Mouse (Mus musculus): Measurements from ENCODE around the gene Tial1. TPM values are rescaled to one million over a fixed set of nuclear protein-coding genes. Genes with fewer than 3 reads are reported as not detected.

The Tial1 gene
- total RNA-seq (2021) = 10 to 100 TPM; 52.5 to 54.6 TPM

DNA sequence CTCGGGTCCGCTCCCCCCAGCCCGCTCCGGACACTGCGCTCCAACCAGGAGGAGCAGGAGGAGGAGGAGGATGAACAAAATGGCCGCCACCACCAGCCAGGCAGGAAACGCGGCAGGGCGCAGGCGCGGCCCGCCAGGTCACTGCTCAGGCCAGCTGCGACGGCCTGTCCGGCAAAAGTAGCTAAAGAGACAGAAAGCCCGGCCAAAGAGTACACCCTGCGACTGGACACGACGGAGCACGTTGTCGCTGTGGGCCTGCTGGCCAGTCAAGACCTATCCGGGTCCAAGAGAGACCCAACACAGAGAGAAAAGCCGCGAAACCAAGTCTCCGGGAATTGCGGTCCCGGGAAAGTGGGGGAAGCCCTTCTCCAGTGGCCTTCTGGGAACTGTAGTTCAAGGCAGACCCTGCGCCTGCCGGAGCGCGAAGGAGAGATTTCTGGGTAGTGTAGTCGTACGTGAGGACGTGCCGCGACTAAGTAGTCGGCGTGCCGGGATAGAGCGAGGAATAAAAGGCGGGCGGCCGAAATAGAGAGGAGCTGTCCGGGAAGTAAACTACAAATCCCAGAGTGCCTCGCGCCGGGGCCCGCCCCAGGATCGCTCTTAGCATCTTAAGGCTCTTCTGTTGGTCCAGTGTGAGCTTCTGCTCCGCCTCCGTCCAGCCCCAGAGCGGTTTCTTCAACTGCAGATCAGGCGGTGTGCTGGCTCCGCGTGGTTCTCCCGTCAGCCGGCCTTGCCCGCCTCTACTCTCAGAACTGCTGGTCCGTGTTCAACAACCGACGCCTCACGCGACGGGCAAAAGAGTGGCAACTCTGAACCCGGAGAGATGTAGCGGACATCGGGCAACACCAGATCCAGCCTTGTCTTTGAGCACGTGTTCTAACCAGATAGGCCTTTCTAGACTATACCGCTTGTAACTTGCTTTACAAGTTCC lies at the start of gene Tial1:
Gene Tial1, minus strand, starts transcription at position 433 of the 931 bp plus-strand sequence.
- DNase-seq = peak; percentile 98 to 99
- intact Hi-C loops (cut with DNase I) = no loop called here

DNA sequence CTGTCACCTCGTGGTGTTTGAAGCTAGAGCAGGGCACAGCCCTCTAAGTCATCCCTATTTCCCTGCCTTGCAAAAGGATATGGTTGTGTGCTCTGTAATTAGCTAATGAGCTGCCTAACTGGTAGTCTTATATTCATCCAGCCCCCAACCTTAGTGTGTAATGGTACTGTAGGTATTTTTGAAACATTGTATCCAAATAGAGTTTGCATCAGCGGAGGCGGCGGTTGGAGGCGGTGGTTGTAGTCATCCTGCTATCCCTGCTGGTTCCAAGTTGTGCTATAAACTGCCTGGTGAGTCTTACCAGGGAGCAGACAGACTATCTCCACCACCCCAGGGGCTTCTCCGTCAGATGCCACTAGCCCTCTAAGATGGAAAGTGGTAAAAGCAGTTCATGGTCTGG lies 42.6 kb upstream of the Tial1 start:
- no peak for DNase-seq
- intact Hi-C loops (cut with DNase I) = no loop called here

DNA sequence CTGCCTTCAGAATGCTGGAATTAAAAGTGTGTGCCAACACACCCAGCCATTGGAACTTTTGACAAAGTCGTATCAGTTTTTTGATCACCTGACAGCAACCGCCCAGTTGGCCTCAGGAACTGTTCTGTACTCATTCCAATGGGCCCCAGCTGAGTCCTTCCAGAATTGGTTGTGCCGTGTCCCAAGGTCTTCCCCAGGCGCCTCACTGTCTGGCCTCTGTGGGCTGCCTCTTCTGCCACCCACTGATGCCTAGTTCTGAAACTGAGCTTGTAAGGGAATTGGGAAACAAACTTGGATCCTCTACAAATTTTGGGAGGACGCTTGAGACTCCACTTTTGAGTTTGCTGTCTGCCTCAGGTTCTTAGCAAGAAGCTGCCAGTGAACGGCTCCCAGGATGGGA lies 38.3 kb upstream of the Tial1 start:
- DNase-seq = peak; percentile 25 to 45
- intact Hi-C loops (cut with DNase I) = no loop called here

DNA sequence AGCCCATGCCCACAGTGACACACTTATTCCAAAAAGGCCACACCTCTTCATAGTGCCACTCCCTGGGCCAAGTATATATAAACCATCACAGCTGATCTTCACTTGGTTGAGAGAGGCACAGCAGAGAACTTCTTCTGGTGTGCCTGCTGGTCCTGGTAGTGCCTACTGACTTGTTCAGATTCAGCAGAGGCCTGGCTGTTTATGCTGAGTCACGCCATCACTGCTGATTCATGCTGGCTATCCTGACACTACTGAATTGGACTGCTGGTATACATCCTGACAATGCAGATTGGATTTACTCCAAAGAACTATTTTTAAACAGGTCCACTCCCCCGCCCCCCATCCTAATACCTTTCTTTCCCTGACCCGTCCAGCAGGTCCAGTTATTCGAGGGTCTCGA lies 33.0 kb upstream of the Tial1 start:
- intact Hi-C loops (cut with DNase I) = no loop called here
- DNase-seq = no peak

DNA sequence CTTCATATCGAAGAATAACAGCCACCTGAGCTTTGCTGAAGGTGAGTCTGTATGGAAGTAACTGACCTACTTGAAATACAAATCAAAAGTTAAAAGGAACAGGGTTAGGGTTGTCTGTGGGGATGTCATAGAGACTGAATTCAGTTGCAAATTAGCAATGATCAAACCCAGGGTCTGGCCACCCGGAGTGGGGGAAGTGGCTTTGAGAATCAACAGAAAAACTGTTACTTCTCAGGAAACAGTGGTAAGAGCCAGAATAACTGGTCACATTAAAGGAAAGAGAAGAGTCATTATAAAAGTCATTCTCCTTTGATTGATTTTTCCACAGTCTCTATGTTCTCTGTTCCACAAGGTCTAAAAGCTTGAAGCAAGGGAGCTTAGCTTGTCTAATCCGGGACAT lies 27.5 kb upstream of the Tial1 start:
- intact Hi-C loops (cut with DNase I) = no loop called here
- DNase-seq = no peak

DNA sequence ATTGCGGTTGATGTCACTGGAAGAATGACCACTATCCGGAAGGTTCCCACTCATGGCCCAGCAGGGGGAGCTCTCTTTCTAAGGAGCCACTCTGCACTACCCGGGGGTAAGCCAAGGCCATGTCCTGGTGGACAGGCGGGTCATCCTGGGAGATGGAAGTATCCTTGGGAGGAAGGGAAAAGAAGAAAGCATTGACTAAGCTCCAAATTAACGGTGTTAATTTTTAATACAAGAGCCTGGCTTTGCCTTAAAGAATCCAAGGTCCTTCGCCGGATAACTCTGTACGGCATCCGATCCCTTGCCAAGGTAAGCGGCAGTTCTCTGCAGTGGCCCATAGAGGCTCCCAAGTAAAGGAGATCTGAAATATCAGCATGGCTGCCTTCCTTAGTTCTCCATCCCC lies 12.8 kb upstream of the Tial1 start:
- intact Hi-C loops (cut with DNase I) = loop anchor here (1.0 to 5.0 kb wide), 3 partner anchors 46 to 216 kb away; no protein-coding TSS in a partner anchor
- peak; percentile 84 to 89 for DNase-seq

DNA sequence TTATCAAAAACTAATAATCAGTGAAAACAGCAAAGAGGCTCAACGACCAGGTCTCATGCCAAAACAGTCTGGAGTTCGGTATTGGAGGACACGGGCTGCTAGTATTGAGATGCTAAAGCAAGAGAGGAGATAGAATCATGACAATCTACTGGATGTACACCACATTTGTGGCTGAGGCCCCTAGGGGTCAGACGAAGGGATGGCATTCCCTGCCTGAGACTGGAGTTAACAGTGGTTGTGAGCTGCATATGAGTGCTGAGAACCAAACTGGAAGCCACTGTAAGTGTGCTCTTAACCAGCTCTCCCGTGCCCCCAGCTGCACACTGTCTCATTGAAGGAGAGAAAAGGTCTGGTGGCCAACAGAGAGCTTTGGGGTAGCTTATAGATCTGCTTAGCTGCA lies 889 bp upstream of the Tial1 start:
- intact Hi-C loops (cut with DNase I) = no loop called here

DNA sequence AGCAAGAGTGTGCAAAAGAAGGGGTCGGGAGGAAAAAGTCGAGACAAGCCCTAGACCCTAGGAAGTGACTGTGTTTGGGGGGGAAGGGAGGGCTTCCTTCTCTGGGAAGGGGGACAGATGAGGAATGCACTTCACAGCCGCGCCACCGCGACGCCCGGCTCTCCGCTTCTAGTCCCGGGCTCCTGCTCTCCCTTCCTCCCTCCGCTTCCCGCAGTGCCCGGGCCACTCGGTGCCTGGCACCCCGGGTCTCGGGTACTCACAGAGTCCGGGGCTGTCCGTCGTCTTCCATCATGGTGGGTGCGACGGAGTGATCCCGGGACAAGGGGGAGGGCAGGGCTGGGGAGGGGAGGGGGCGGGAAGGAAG lies 670 bp downstream of the Tial1 start:
- DNase-seq = no peak
- intact Hi-C loops (cut with DNase I) = no loop called here

More for the DNA sequence above, 889 bp upstream of the Tial1 start:
- no peak for DNase-seq

DNA sequence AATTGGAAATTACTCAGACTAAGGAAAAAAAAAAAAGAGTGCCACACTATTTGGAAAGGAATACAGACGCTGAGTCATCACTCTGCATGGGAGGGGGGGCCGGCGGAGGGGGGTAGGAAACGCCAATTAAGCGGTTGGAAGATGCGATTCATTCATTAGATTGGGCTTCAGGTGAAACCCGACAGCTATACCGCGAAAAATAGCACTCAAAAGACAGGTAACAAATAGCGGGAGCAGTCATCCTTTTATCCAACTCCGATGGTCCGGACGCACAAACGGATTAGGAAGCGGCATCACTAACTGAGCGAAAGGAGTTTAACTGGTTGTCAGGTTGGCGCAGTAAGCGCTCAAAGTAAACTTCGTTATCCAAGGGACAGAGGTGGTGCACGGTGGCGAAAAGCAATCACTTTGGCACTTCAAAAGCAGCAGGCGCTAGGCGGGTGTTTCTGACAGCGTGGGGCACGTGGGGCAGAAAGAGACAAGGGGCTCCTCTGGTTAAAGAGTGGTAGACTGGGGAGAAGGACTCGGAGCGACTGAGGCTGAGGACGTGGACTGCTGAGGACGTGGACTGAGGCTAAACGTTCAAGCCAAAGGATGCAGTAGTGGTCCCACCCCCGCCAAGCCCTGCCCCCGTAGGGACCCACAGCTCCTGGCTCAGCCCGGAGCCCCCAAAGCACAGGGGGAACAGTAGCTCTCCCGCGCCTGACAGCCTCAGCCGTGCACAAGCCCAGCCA lies 1.2 kb downstream of the Tial1 start:
- intact Hi-C loops (cut with DNase I) = no loop called here
- DNase-seq = peak in 1 of 2 experiments; percentile 57

DNA sequence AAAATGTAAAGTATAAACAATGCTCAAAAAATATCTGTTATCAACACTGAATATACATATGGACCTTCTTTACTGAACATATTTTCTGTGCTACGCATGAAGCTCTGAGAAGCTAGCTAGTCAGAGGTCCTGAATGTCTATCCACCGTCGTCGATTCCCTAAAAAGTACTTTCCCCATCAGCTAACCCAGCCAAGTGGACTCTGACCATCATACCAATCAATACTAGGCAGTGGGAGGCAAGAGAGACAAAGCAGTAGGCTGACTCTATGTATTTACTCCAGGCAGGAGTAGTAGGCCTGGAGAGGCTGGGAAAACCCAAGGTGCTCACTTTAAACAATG lies 1.8 kb downstream of the Tial1 start:
- no peak for DNase-seq
- intact Hi-C loops (cut with DNase I) = loop anchor here (5.0 kb wide), 2 partner anchors 87 to 222 kb away; partner anchors contain the start of genes 9130023H24Rik and Armc5

DNA sequence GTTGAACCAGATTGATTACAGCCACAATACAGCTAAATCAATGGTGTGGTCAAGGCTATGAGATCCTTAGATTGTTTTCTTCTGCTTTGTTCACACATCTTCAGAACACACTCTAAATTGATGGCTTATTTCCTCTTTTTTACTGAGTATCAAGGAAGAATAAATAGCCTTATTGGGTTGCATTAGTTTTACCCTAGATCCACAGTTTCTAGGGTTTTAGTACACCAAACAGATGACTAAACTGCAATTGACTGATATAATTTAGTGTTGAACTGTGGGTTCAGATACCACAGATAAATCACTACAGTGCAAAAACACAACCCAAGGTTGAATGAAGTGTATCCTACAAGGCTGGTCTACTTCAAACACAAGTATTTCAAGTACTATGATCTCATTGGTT lies 3.5 kb downstream of the Tial1 start:
- no peak for DNase-seq
- intact Hi-C loops (cut with DNase I) = loop anchor here (5.0 kb wide), 2 partner anchors 86 to 221 kb away; partner anchors contain the start of genes 9130023H24Rik and Armc5

DNA sequence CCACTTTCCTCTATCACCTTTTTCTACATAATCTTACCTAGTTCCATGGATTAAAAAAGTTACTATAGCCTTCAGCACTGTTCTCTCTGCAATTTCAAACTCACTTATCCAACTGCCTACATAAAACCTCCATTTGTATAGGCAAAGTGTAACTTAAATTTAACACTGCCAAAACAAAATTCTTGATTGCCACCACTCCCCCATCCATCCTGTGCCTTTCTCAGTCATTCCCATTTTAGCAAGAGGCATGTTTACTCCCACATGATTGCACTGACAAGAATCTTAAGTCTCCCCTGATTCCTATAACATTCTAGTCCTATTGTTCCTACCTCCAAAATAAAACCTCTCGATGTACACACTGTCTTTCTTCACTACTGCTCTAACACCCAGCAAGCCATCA lies 8.8 kb downstream of the Tial1 start:
- intact Hi-C loops (cut with DNase I) = no loop called here

DNA sequence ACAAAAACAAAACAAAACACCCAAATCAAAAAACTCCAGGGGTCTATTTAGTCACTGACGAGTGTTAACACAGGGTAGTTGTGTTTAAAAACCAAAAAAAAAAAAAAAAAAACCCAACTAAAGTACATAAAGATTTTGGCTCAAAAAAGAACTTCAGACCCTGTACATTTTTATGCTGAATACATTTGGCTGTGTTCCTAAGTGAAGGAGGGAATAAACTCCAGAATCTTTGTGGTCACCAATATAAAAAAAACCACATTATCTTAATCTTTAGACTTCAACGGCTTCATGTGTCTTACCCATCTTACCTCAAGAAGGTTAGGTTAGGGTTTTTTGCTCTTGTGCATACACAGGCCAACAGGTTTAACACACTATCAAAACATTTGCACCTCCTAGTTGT lies 20.9 kb downstream of the Tial1 start:
- intact Hi-C loops (cut with DNase I) = no loop called here
- DNase-seq = no peak

More for the DNA sequence above, 8.8 kb downstream of the Tial1 start:
- no peak for DNase-seq

DNA sequence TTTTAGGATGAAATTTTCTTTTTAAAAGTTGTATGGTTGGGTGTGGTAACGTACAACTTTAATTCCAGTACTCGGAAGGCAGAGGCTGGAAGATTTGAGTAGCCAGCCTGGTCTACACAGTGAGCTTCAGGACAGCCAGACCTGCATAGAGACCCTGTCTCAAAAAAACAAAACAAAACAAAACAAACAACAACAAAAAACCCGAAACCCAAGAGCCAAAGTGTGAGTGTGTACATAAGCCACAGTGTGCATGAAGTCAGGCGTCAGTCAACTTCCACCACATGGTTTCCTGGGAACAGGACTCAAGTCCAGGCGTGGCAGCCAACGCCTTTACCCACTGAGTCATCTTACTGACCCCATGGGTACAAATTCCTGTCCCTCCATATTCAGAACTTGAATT lies 22.3 kb downstream of the Tial1 start:
- no peak for DNase-seq
- intact Hi-C loops (cut with DNase I) = no loop called here

DNA sequence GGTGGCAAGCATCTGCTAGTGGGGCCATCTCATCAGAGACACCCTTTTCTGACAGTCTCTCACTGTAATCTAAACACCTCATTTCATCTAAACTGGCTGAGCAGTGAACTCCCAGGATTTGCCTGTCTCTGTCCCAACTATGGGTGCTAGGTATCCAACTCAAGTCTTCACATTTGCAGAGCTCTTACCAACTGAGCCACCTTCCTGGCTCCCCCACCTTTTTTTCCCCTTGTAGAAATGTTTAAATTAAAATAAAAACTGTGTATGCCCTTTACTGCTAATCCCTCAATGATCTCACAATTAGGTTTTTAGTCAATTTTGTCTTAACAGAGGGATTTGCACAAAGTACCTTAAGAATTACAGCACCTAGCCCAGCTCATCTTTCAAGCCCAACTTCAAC lies 23.4 kb downstream of the Tial1 start:
- intact Hi-C loops (cut with DNase I) = no loop called here
- DNase-seq = no peak

DNA sequence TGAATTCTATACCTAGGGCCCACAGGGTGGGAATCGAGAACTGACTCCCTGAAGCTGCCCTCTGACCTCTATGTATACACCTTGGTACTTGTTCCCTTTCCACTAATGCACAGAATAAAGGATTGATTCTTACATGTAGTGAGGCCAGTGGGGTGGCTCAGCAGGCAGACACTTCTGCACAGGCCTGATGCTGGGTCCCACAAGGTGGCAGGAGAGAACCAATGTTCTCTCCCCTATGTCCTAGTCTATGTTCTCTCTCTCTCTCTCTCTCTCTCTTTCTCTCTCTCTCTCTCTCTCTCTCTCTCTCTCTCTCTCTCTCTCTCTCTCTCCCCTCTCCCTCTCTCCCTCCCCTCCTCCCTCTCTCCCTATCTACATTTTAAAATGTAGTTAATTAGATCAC lies 28.3 kb downstream of the Tial1 start:
- intact Hi-C loops (cut with DNase I) = no loop called here

DNA sequence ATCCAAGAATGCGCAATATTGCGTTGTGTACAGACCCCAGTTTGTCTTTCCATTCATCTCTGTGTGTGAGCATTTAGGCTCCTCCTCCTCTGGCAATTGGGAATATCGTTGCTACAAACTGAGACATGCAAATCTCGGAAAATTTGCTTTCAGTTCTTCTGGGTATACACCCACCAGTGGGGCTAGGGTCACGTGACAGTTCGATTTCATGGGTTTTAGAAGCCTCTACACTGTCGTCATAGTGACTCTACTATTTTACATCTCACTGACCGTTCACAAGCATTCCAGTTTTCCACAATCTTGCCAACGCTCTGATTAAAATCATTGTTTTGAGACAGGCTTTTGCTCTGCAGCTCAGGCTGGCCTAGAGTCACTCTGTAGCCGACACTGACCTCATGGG lies 28.9 kb downstream of the Tial1 start:
- DNase-seq = no peak
- intact Hi-C loops (cut with DNase I) = no loop called here

More for the DNA sequence above, 28.3 kb downstream of the Tial1 start:
- peak in 1 of 2 experiments; percentile 20 for DNase-seq

DNA sequence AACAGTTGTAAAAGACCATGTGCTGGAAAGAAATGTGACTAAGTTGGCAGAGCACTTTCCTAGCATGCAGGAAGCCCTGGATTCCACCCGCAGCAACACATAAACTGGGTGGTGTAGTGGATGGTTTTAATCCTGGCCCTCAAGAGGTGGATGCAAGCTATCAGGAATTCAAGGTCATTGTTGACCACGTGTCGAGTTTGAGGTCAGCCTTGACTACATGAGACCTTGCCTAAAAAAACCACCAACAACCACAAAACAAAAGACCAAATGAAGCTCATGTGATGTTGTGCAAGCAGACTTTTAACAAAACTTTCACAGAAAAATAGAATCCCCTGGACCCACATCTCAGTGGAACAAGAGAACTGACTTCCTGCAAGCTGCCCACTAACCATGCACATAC lies 39.0 kb downstream of the Tial1 start:
- intact Hi-C loops (cut with DNase I) = no loop called here
- DNase-seq = no peak

DNA sequence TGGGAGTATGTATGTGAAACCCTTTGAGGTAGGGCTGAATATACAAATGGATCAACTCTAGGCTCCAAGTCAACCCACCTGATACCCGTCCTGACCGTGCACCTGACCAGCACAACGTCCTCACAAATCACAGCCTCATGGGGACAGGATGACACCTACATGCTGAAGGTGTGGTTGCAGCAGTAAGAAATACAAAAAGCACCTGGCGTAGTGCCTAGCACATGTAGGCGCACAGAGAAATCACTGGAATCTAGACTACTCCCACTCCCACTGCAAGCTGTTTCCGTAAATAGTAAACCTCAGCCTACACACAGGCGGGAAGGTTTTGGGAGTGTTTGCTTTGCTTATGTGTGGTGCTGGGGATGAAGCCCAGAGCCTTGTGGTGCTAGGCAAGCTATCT lies 39.8 kb downstream of the Tial1 start:
- intact Hi-C loops (cut with DNase I) = no loop called here
- DNase-seq = no peak

DNA sequence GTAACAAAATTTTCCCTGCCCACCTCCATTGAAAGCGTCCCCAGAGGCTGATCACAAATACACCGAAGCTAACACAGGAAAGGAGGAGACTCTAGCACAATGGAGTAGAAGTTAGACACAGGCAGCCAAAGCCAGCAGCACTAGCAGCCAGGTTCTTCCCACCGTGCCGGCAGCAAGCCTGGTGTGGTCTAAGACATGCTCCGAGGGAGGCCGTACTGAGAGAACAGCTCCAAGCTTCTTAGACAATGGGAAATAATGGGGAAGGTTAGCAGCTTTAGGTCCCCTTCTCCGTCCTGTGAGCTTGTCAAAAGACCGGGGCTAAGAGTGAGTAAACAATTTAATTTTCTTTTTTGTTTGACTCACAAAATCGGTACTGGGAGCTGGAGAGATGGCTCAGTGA lies 41.8 kb downstream of the Tial1 start:
- DNase-seq = no peak
- intact Hi-C loops (cut with DNase I) = no loop called here

DNA sequence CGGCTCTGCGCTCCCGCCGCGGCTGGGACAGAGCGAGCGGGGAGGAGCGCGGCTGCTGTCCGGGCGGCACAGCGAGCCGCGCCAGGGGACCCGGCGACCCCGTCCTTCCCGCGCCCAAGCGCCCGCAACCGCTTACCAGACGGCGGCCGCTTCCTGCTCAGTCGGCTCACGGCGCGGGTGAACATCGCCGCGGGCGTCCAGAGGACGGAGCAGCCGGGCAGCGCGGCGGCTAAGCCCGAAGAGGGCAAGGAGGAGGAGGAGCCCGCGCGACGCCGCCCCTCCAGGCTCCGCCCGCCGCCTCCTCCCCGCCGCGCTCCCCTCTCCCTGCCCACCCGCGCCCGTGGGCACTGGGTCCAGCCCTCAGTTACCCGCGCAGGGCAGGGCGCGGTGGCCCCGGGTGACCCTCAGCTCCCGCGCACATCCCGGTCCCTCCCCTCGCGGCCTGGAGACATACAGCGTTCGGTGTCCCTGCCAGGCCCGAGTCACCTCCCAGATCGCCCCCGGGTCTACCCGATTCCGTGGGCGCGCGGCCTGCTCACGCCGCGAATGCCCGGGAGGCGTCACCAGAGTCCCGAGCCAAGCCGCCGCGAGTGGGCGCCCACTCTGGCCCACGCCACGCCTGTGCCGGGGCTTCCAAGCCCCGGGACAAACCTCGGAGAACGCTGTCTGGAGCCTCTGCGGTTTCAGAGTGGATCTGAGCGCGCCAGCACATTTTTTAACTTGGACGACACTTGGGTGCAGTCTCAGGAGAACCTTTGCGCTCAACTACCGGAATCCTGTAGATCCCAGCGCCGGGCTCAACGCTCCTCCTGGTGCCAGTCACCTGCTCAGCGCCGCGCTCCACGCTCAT lies 43.4 kb downstream of the Tial1 start, which contains the start of gene Rgs10:
Gene Rgs10, minus strand, starts transcription at position 829 of the 850 bp plus-strand sequence.
- intact Hi-C loops (cut with DNase I) = no loop called here
- peak; percentile 71 to 76 for DNase-seq
